Mouse (Mus musculus) R1 (cell line): ENCODE results near the gene Rabac1.

Experiments
- DNase-seq: peaks from one replicate; pipeline ENCODE4 v3.0.0-alpha.2; 2018; ENCODE audit warnings: low read depth, low spot score

The Rabac1 gene

GRCm38 (mm10) chr7:24930475-24930874, 42.1 kb downstream of the Rabac1 start:
- DNase-seq, result no peak
